Mouse (Mus musculus) brain, embryonic 14.5 days (tissue): Measurements from ENCODE around the gene E2f3. TPM values are rescaled to one million over a fixed set of nuclear protein-coding genes. Genes with fewer than 3 reads are reported as not detected.

Experiments
- DNase-seq: peaks from one replicate; pipeline ENCODE4 v3.0.0-alpha.2; 2011; ENCODE audit warnings: low read depth
- CTCF ChIP-seq: fragments of 200-500 bp; IDR thresholded peaks from 2 replicates; pipeline ENCODE4 v1.5.1; 2012; ENCODE audit warnings: inconsistent platforms, mild to moderate bottlenecking, moderate library complexity, borderline replicate concordance; ENCODE audit not compliant: insufficient read depth, insufficient read length; ENCODE audit errors: extremely low read depth
- POLR2A ChIP-seq: fragments of 200-500 bp; IDR thresholded peaks from 2 replicates; pipeline ENCODE4 v1.6.1; 2012; ENCODE audit warnings: mild to moderate bottlenecking, inconsistent platforms, borderline replicate concordance; ENCODE audit not compliant: poor library complexity, insufficient read depth, insufficient read length, severe bottlenecking; ENCODE audit errors: extremely low read depth
- polyA plus RNA-seq: library from polyadenylated mRNA; depleted of rRNA; stranded (reverse); fragments of >200 nt; gene quantifications from 2 replicates; pipeline ENCODE4 v1.2.3, GENCODE M21; 2012; rRNA removed

E2f3 gene
- polyA plus RNA-seq, 1 experiment, result 14.0 TPM

GRCm38 (mm10) chr13:29903341-29903740, 82.5 kb downstream of the E2f3 start:
- DNase-seq, result no peak
- TF ChIP-seq CTCF (no peak), POLR2A (no peak)

DNA sequence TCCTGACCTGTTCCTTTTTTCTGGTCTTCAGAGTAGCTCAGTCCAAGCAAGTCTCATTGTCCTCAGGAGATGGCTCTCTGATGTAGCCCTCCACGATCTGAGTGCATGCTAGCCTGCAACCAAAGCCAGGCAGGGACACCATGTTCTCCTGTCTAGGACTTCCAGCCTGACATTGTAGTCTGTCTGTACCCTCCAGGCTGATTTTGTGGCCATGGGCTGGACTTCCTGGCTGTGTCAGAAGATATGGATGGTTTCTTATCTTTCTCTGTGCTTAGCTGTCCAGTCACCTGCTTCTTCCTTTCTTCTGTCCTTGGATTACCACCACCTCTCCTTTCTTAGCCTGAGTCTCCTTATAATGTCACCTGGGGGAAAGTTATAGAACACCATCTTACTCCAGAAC, 83.2 kb downstream of the E2f3 start:
- TF ChIP-seq CTCF (no peak), POLR2A (no peak)
- no peak for DNase-seq

- TF ChIP-seq POLR2A (no peak), CTCF (no peak)
- no peak for DNase-seq
Observed at GRCm38 (mm10) chr13:29901641-29902040, 84.2 kb downstream of the E2f3 start.

DNA sequence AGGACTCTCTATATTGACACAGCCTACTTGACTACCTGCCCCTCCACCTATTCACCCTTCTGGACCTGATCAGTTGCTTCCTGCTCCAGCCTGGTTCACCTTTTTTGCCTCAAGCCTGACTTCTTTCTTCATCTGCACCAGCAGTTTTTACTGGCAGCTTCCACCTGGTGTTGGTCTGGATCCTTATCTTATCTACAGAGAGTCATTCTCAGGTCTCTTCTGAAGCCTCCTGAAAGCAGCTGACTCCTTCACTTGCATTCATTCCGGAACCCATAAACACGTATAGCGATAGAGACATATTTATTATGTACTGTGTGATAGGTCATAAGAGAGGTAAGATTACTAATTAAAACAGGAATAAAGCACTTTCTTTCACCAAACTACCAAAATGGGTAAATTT, 119.1 kb downstream of the E2f3 start:
- DNase-seq, result no peak
- TF ChIP-seq CTCF, result no peak
- TF ChIP-seq POLR2A, result no peak

DNA sequence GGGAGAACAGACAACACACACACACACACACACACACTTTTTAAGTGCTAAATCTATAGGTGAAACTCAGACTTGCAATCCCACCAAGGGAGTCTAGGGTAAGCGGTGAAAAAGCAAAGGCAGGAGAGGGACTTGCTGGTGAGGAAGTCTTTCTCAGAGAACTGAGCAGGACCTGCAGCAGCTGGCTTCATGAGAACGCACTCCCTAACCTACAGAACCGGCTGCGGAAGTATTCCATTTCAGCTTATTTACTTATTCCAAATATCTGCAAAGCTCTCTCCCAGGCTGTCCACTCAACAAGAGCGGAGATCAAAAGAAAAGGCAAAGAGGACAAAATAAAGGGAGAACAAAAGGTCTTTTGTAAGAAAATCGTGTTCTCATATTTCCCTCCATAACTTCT, 121.5 kb downstream of the E2f3 start:
- peak; percentile 11 for DNase-seq
- TF ChIP-seq POLR2A (no peak), CTCF (no peak)

DNA sequence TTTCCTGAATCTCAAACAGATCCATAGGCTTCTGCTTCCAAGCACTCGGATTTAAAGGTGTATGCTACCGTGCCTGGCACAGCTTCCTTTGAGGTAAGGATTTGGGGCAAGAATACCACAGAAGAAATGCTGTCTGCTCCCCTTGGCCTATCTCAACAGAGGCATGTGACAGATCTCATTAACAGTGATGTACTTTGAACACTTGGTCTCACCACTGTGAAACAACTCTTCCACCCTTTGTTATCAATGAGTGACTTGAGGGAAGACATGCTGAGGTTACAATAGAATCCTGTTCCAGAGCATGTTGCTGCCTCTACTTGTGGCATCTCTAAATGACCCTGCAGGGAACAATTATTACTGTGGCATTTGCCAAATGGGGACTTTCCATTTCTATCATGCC, 125.8 kb downstream of the E2f3 start:
- no peak for DNase-seq
- TF ChIP-seq CTCF (no peak), POLR2A (no peak)

- peak; percentile 75 for DNase-seq
- TF ChIP-seq POLR2A, result no peak
- TF ChIP-seq CTCF, result peak; percentile 54; the same call in 1 of the 2 replicates
Observed at GRCm38 (mm10) chr13:29857436-29857835, 128.4 kb downstream of the E2f3 start.

Other genes starting within 250 kb of the E2f3 start
- gene Cdkal1, start 130.4 kb downstream of the E2f3 start, polyA plus RNA-seq, result 5.8 and 7.2 TPM in 2 replicates
- 1.6 and 1.8 TPM in 2 replicates for gene Mboat1, start 150.4 kb upstream of the E2f3 start, polyA plus RNA-seq